Mouse (Mus musculus) forebrain, postnatal 0 days (tissue): Measurements from ENCODE around the gene Acot1. TPM values are rescaled to one million over a fixed set of nuclear protein-coding genes. Genes with fewer than 3 reads are reported as not detected.
A peak's percentile ranks its signal among the peaks of the same experiment; 100 is the strongest.
"Not testable (repeated sequence)": the region's sequence is repeated elsewhere in the genome, so short reads cannot be mapped to it uniquely, and the experiment has no call there.

Experiments
- ATAC-seq: fragments of 200-750 bp; cut with Nextera tagmentation; 2 replicates; pipeline ENCODE4 v1.8.0; 2017; ENCODE audit warnings: mild to moderate bottlenecking, moderate library complexity
- DNase-seq: peaks from one replicate; pipeline ENCODE4 v3.0.0-alpha.2; 2015
- H3K27ac ChIP-seq: fragments of 300-500 bp; sonication (generic); 2 replicates; pipeline ENCODE4 v1.5.1; 2014; ENCODE audit warnings: low read depth, mild to moderate bottlenecking, antibody characterized with exemption, low read length, moderate library complexity, mixed read lengths
- H3K27me3 ChIP-seq: fragments of 300-500 bp; sonication (generic); 2 replicates; pipeline ENCODE4 v1.6.1; 2014; ENCODE audit warnings: mild to moderate bottlenecking, low read length, mixed read lengths; ENCODE audit not compliant: insufficient read depth
- H3K36me3 ChIP-seq: fragments of 300-500 bp; sonication (generic); 2 replicates; pipeline ENCODE4 v1.6.1; 2014; ENCODE audit warnings: mild to moderate bottlenecking, moderate library complexity; ENCODE audit not compliant: insufficient read depth
- H3K4me1 ChIP-seq: fragments of 300-500 bp; sonication (generic); 2 replicates; pipeline ENCODE4 v1.6.1; 2014; ENCODE audit warnings: antibody characterized with exemption; ENCODE audit not compliant: insufficient read depth
- H3K4me2 ChIP-seq: fragments of 300-500 bp; sonication (generic); 2 replicates; pipeline ENCODE4 v1.6.1; 2014; ENCODE audit warnings: low read depth, mild to moderate bottlenecking, moderate library complexity
- H3K4me3 ChIP-seq: fragments of 300-500 bp; sonication (generic); 2 replicates; pipeline ENCODE4 v1.5.1; 2014; ENCODE audit warnings: low read depth, low read length, mixed read lengths
- H3K9ac ChIP-seq: fragments of 300-500 bp; sonication (generic); 2 replicates; pipeline ENCODE4 v1.6.1; 2014; ENCODE audit warnings: mild to moderate bottlenecking
- H3K9me3 ChIP-seq: fragments of 300-500 bp; sonication (generic); 2 replicates; pipeline ENCODE4 v1.6.1; 2016; ENCODE audit warnings: low read length
- CTCF ChIP-seq: sonication (generic); IDR thresholded peaks from 2 replicates; pipeline ENCODE4 v1.5.1; 2016; ENCODE audit warnings: antibody characterized with exemption, control low read depth, low read depth
- WGBS: fragments of 180-500 bp; shearing (Covaris S2); extraction: QIAGEN DNeasy Blood & Tissue Kit; methylation state at CpG from one replicate; pipeline ENCODE4 v1.1.7; 2014; 5-methylcytosine and 5-hydroxymethylcytosine counted together
- polyA plus RNA-seq: library from polyadenylated mRNA; unstranded; fragments of >200 nt; fragmentation: Nextera tagmentation; extraction: Ambion mirVana; gene quantifications from 2 replicates; pipeline ENCODE4 v1.2.1, GENCODE M21; 2015
- total RNA-seq: library from RNA; depleted of rRNA; stranded (reverse); fragments of >200 nt; gene quantifications from 2 replicates; pipeline ENCODE4 v1.2.3, GENCODE M21; 2014; rRNA removed

The Acot1 gene
- total RNA-seq (79.2 and 87.1 TPM in 2 replicates), polyA plus RNA-seq (112 and 119 TPM in 2 replicates)

DNA sequence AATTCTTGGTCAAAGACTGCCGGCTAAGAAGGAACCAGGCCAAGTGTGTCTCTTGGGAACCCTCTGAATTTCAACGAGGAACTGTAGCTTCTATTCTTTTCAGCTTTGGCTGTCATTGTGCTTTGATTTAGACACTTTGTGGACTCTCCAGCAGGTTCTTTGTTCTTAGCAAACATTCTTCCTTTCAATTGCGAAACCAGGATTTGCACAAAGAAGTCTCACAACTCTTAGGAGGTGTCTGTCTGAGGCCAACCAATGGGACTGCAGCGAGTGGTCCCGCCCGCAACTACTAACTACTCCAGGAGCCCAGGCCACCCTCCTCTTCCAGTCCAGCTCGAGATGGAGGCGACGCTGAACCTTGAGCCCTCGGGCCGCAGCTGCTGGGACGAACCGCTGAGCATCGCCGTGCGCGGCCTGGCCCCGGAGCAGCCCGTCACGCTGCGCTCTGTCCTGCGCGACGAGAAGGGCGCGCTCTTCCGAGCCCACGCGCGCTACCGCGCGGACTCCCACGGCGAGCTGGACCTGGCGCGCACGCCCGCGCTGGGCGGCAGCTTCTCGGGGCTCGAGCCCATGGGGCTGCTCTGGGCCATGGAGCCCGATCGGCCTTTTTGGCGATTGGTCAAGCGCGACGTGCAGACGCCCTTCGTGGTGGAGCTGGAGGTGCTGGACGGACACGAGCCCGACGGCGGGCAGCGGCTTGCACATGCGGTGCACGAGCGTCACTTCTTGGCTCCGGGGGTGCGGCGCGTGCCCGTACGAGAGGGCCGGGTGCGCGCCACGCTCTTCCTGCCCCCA, at the start of gene Acot1:
Gene Acot1, plus strand, starts transcription at position 320 of the 795 bp plus-strand sequence.
- DNase-seq (peak; percentile 82), ATAC-seq (peak; percentile 94)
- Histone ChIP-seq H3K4me3 (peak within 1 kb of the TSS; percentile 48), H3K4me1 (peaks cover 16% of the 10 kb centered on the region), H3K9ac (peak within 1 kb of the TSS; percentile 58), H3K27ac (peak within 1 kb of the TSS; percentile 66), H3K4me2 (peak within 1 kb of the TSS; percentile 54)
- H3K27me3 ChIP-seq, H3K36me3 ChIP-seq, H3K9me3 ChIP-seq: not testable (repeated sequence)
- WGBS, result under 1% methylated on average over 51 of the region's 70 CpGs

DNA sequence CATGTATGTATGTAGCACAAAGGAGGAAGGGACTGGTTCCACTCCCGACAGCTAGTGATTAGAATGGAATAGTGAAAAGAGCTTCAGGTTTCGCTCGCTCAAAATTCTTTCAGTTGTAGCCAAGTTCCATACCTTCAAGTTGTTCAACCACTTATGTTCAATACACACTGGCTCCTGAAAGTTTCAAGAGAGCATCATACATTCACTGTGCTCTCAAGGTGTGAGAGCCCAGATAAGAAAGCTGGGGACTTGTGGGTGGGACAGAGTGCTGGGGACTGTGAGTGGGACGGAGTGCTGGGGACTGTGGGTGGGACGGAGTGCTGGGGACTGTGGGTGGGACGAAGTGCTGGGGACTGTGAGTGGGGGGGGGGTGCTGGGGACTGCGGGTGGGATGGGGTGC, 44.1 kb upstream of the Acot1 start:
- Histone ChIP-seq H3K4me1 (no peaks in the 10 kb centered on the region), H3K27me3 (no peaks in the 10 kb centered on the region), H3K36me3 (no peaks in the 10 kb centered on the region), H3K4me3 (no peak overlapping the region), H3K9me3 (no peaks in the 10 kb centered on the region), H3K4me2 (no peak overlapping the region), H3K27ac (no peak overlapping the region), H3K9ac (no peak overlapping the region)
- DNase-seq (no peak), ATAC-seq (no peak)
- no peak for TF ChIP-seq CTCF
- 86% methylated on average over 6 of the region's 7 CpGs for WGBS

DNA sequence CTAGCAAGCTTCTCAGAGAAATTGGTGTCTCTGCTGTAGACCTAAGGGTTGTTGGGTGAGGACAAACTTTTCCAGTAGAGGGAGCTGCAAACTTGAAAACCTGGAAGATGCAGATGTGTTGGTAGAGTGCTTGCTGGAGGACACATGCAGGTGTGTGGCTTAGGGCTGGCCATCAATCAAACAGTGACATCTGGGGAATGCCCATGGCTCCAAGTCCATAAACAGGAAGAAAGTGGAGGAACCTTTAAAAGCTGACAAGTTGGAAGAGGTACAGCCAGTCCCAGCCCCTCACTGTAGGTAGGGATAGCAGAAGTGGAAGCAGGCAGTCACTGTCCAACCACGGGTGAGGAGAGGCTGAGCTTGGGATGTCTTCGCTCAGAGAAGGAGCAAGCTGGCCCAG, 37.2 kb upstream of the Acot1 start:
- Histone ChIP-seq H3K27me3 (no peaks in the 10 kb centered on the region), H3K9ac (no peak overlapping the region), H3K4me1 (no peaks in the 10 kb centered on the region), H3K36me3 (no peaks in the 10 kb centered on the region), H3K27ac (no peak overlapping the region), H3K9me3 (no peaks in the 10 kb centered on the region), H3K4me3 (no peak overlapping the region), H3K4me2 (no peak overlapping the region)
- DNase-seq, result peak; percentile 37
- WGBS, result 79% methylated on average over 2 of the region's 2 CpGs
- peak; percentile 66 for TF ChIP-seq CTCF
- no peak for ATAC-seq

DNA sequence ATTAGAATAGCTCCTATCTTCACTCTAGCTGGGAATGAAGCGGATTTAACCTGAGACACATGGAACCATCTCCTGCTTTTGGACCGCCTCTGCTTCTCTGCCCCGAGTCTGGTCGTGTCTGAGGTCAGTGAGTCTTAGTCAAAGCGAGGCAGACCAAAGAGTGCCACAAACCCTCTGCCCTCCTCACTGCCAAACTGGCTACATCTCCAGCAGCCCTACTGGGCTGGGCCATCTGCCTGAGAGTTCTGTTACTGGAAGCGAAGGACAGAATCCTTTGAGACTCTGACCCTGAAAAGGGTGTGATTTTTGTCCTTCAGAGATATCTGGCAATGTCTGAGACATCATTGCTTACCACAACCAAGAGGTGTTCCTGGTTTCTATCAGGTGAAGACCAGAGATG, 30.4 kb upstream of the Acot1 start:
- H3K4me2 ChIP-seq, result no peak overlapping the region
- no peak overlapping the region for H3K4me3 ChIP-seq
- no peaks in the 10 kb centered on the region for H3K4me1 ChIP-seq
- 89% methylated on average over 6 of the region's 6 CpGs for WGBS
- no peak overlapping the region for H3K27ac ChIP-seq
- no peaks in the 10 kb centered on the region for H3K9me3 ChIP-seq
- ATAC-seq (no peak), DNase-seq (no peak)
- no peaks in the 10 kb centered on the region for H3K36me3 ChIP-seq
- no peak overlapping the region for H3K9ac ChIP-seq
- no peaks in the 10 kb centered on the region for H3K27me3 ChIP-seq
- no peak for TF ChIP-seq CTCF

DNA sequence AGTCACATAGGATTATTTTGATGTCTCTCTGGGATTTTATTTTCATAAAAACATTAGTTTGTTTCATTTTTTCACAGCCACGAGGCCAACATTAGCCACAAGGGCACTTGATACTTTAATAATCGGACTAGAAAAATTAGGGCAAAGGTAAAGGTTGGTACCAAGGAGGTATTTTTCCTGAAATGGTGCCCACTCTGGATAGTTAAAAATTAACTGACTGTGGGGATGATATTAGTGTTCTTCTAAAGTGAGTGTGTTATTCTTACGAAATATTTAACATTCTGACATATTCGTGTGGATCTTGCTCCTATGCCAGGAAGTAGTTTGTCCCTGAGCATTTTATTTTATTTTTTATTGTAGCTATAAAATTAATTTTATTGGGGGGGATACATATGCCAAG, 27.7 kb upstream of the Acot1 start:
- H3K27ac ChIP-seq, result no peak overlapping the region
- 92% methylated on average over 4 of the region's 4 CpGs for WGBS
- no peaks in the 10 kb centered on the region for H3K36me3 ChIP-seq
- no peaks in the 10 kb centered on the region for H3K9me3 ChIP-seq
- H3K4me3 ChIP-seq, result no peak overlapping the region
- DNase-seq (no peak), ATAC-seq (no peak)
- H3K27me3 ChIP-seq, result no peaks in the 10 kb centered on the region
- H3K4me1 ChIP-seq, result no peaks in the 10 kb centered on the region
- no peak for TF ChIP-seq CTCF
- no peak overlapping the region for H3K9ac ChIP-seq
- H3K4me2 ChIP-seq, result no peak overlapping the region

DNA sequence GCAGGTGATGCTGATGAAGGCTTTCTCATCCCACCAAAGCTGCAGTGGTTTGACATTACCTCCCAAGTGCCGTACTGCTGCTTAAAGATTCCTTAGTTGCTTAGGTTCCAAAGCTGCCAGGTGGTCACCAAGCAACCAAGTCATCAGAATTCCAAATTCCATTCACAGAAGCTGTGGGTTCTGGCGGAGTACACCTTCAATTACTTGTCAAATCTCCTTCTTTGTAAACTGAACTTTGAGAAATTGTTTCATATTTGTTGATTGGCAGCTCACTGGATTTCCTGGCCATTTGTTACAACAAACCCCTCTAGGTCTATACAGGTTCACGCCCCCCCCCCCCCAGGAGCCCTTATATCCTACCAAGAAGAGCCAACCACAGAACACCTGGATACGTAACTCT, 24.5 kb upstream of the Acot1 start, which contains the start of gene Heatr4:
Gene Heatr4, minus strand, starts transcription at position 101 of the 400 bp plus-strand sequence.
- Histone ChIP-seq H3K27me3 (no peaks in the 10 kb centered on the region), H3K9ac (no peak within 1 kb of the TSS), H3K36me3 (no peaks in the 10 kb centered on the region), H3K27ac (no peak within 1 kb of the TSS), H3K9me3 (no peaks in the 10 kb centered on the region), H3K4me2 (no peak within 1 kb of the TSS), H3K4me1 (0 out of 2 replicates have a peak, but pooled peaks cover 3% of the 10 kb centered on the region), H3K4me3 (no peak within 1 kb of the TSS)
- WGBS, result 61% methylated on average over 4 of the region's 4 CpGs
- TF ChIP-seq CTCF, result no peak
- DNase-seq (no peak), ATAC-seq (no peak)

DNA sequence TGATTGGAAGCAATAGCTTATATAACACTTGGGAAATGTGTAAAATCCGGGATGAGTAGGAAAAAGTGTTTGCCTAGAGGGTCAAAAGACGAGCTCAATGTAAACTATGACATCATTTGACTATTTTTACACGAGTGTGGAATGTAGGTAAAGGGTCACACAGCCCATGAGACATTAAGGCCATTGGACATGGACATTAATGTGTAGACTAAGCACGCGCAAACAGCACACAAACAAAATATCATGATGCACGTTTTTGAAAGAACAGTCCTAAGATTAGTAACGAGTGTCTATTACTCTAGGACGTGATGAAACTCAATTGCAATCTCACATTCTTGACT, 22.1 kb upstream of the Acot1 start:
- H3K27me3 ChIP-seq, result no peaks in the 10 kb centered on the region

More for the DNA sequence above, 22.1 kb upstream of the Acot1 start:
- Histone ChIP-seq H3K4me3 (peak overlapping the region; percentile 53), H3K9me3 (no peaks in the 10 kb centered on the region), H3K4me2 (peak overlapping the region; percentile 57), H3K27ac (peak overlapping the region; percentile 92), H3K36me3 (0 out of 2 replicates have a peak, but pooled peaks cover 4% of the 10 kb centered on the region), H3K4me1 (0 out of 2 replicates have a peak, but pooled peaks cover 3% of the 10 kb centered on the region), H3K9ac (peak overlapping the region; percentile 81)
- 23% methylated on average over 8 of the region's 8 CpGs for WGBS
- no peak for ATAC-seq
- no peak for TF ChIP-seq CTCF
- no peak for DNase-seq
